Mouse (Mus musculus) liver, postnatal 0 days (tissue): ENCODE measurements around the gene Lbh.

Experiments
- CTCF ChIP-seq: sonication (generic); IDR thresholded peaks from 2 replicates; pipeline ENCODE4 v1.5.1; 2016; ENCODE audit warnings: antibody characterized with exemption, low read depth
- EP300 ChIP-seq: IDR thresholded peaks from 2 replicates; pipeline ENCODE4 v1.6.1; 2016; ENCODE audit warnings: antibody characterized with exemption, low read depth, mild to moderate bottlenecking

- TF ChIP-seq CTCF (no peak), EP300 (no peak)
Observed at GRCm38 (mm10) chr17:72907777-72908176, 10.3 kb upstream of the Lbh start.
